Mouse (Mus musculus): ENCODE results near the gene Pdxk.

DNA sequence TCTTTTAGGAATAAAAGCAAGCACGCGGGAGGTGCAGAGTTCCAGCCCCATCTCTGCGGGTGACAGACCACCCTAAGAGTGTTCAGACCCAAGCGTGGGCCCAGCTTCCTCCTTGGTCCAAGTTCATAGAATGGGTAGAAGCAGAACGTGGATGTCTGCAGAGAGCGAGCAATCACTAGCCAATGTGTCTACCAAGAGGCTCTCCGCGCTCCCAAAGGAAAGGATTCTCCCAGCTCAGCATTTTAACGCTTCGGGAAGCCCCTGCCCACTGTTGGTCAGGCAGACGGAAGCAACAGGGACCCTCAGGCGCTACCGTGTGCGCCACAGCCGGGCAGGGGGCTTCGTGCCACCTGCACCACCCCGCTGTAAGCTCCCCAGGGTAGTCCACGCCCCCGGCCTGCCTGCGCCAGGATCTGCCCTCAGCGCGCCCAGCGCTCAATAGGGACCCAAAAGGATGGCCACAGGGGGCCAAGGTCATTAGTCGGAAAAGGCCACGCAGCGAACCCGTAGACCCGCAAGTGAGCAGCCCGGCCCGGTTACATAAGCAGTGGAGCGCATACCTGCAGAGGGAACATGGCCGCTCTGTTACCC, 479 bp downstream of the Pdxk start:
- TF ChIP-seq CTCF (IDR thresholded peaks at IDR 0.05; ENCODE audit: low read depth) (no peak), EP300 (optimal IDR thresholded peaks at IDR 0.05) (no peak)
